Comparison of ENCODE assay signal across 14 mouse cellular contexts in genomic region chr3:27233841-27234240, GRCm38 (mm10). TPM values are rescaled to one million over a fixed set of nuclear protein-coding genes. Genes with fewer than 3 reads are reported as not detected.
DNase-seq lines count a peak whose midpoint lies in the region; ATAC-seq and TF ChIP-seq lines count a peak whose summit lies in the region.
"Had no signal": no experiment of that assay in that cellular context is flagged by ENCODE, and none has a peak within 500 bp of the region (broad histone marks: within the 10 kb centered on the region; RNA-seq: fewer than 3 reads in every experiment).

No protein-coding gene starts in this region.

- H3K4me2 ChIP-seq in liver, embryonic 11.5 days = no peak overlapping the region
- H3K4me2 ChIP-seq in neural tube, embryonic 15.5 days = no peak overlapping the region
- H3K4me2 ChIP-seq: forebrain, embryonic 15.5 days; liver, embryonic 13.5 days; neural tube, embryonic 13.5 days had no signal

- TF ChIP-seq CTCF in liver, adult 2 months (IDR thresholded peaks at IDR 0.05; ENCODE audit: low read depth, low read length) = 0 out of 2 replicates have a peak, but pooled peaks have one; percentile 5

- 78% methylated on average over 6 of the region's 6 CpGs for WGBS in heart, embryonic 10.5 days
- 16% methylated on average over 6 of the region's 6 CpGs for WGBS in liver, adult 2 months
- WGBS in liver, embryonic 11.5 days = 85% methylated on average over 6 of the region's 6 CpGs
- WGBS in large intestine, adult 2 months = 32% methylated on average over 6 of the region's 6 CpGs
- WGBS in neural tube, embryonic 15.5 days = 87% methylated on average over 6 of the region's 6 CpGs

- no peaks in the 10 kb centered on the region for H3K36me3 ChIP-seq in heart, embryonic 10.5 days
- H3K36me3 ChIP-seq in liver, adult 2 months (ENCODE audit: control insufficient read depth, insufficient read depth, low read length) = peaks cover 5% of the 10 kb centered on the region; the same call in 1 of the 2 replicates
- H3K36me3 ChIP-seq in liver, embryonic 11.5 days (ENCODE audit: control insufficient read depth, insufficient read depth, low read length) = no peaks in the 10 kb centered on the region
- no peaks in the 10 kb centered on the region for H3K36me3 ChIP-seq in neural tube, embryonic 15.5 days
- H3K36me3 ChIP-seq: forebrain, embryonic 15.5 days; liver, embryonic 13.5 days; neural tube, embryonic 13.5 days had no signal

- peak overlapping the region; percentile 32 for H3K9ac ChIP-seq in liver, adult 2 months (ENCODE audit: low read depth, low read length)
- no peak overlapping the region for H3K9ac ChIP-seq in liver, embryonic 11.5 days (ENCODE audit: low read depth, low read length)
- no peak overlapping the region for H3K9ac ChIP-seq in neural tube, embryonic 15.5 days (replicated peaks)
- H3K9ac ChIP-seq: forebrain, embryonic 15.5 days; liver, embryonic 13.5 days; neural tube, embryonic 13.5 days had no signal

- H3K79me2 ChIP-seq in liver, adult 2 months (ENCODE audit: control insufficient read depth, insufficient read depth, low read length) = no peaks in the 10 kb centered on the region

- no peak overlapping the region for H3K4me3 ChIP-seq in heart, embryonic 10.5 days
- H3K4me3 ChIP-seq in liver, adult 2 months (ENCODE audit: insufficient read depth, low read depth, low read length) = no peak overlapping the region
- H3K4me3 ChIP-seq in liver, embryonic 11.5 days (ENCODE audit: low read depth, low read length) = no peak overlapping the region
- no peak overlapping the region for H3K4me3 ChIP-seq in neural tube, embryonic 15.5 days (replicated peaks)
- H3K4me3 ChIP-seq: forebrain, embryonic 15.5 days; liver, embryonic 13.5 days; neural tube, embryonic 13.5 days had no signal

- peaks cover 6% of the 10 kb centered on the region; the same call in 1 of the 2 replicates for H3K4me1 ChIP-seq in heart, embryonic 10.5 days
- peaks cover 16% of the 10 kb centered on the region for H3K4me1 ChIP-seq in liver, adult 2 months (ENCODE audit: control insufficient read depth, insufficient read depth, low read length)
- no peaks in the 10 kb centered on the region for H3K4me1 ChIP-seq in liver, embryonic 11.5 days (replicated peaks; ENCODE audit: control insufficient read depth, insufficient read depth, low read length)
- no peaks in the 10 kb centered on the region for H3K4me1 ChIP-seq in neural tube, embryonic 15.5 days
- H3K4me1 ChIP-seq: forebrain, embryonic 15.5 days; neural tube, embryonic 13.5 days had no signal

- H3K9me3 ChIP-seq in heart, embryonic 10.5 days = no peaks in the 10 kb centered on the region
- no peaks in the 10 kb centered on the region for H3K9me3 ChIP-seq in liver, embryonic 11.5 days (ENCODE audit: control insufficient read depth, low read length)
- H3K9me3 ChIP-seq in neural tube, embryonic 15.5 days (replicated peaks) = no peaks in the 10 kb centered on the region
- H3K9me3 ChIP-seq: forebrain, embryonic 15.5 days; G1E; liver, embryonic 13.5 days; neural tube, embryonic 13.5 days had no signal

- no peaks in the 10 kb centered on the region for H3K27me3 ChIP-seq in heart, embryonic 10.5 days (ENCODE audit: insufficient read depth, poor library complexity, severe bottlenecking)
- no peaks in the 10 kb centered on the region for H3K27me3 ChIP-seq in liver, adult 2 months (ENCODE audit: control insufficient read depth, insufficient read depth, low read length)
- no peaks in the 10 kb centered on the region for H3K27me3 ChIP-seq in liver, embryonic 11.5 days (replicated peaks; ENCODE audit: control insufficient read depth, insufficient read depth, low read length)
- H3K27me3 ChIP-seq in neural tube, embryonic 15.5 days (replicated peaks) = no peaks in the 10 kb centered on the region
- H3K27me3 ChIP-seq: forebrain, embryonic 15.5 days; liver, embryonic 13.5 days; neural tube, embryonic 13.5 days had no signal

- no peak for TF ChIP-seq POLR2A in liver, adult 2 months (IDR thresholded peaks at IDR 0.05; ENCODE audit: extremely low read depth, insufficient read depth, low read length)

- no peak overlapping the region for H3K27ac ChIP-seq in heart, embryonic 10.5 days
- peak overlapping the region; percentile 76 for H3K27ac ChIP-seq in liver, adult 2 months (replicated peaks; ENCODE audit: insufficient read depth, low read depth, low read length)
- no peak overlapping the region for H3K27ac ChIP-seq in liver, embryonic 11.5 days (ENCODE audit: low read depth, low read length)
- no peak overlapping the region for H3K27ac ChIP-seq in neural tube, embryonic 15.5 days (replicated peaks)
- H3K27ac ChIP-seq: forebrain, embryonic 15.5 days; hindbrain, postnatal 0 days; liver, embryonic 13.5 days; neural tube, embryonic 13.5 days had no signal

- intact Hi-C loops in heart, postnatal 14 days (cut with DNase I) = no loop called here

- no peak for ATAC-seq in liver, embryonic 11.5 days (replicated peaks; ENCODE audit: low FRiP score)
- ATAC-seq in neural tube, embryonic 15.5 days (ENCODE audit: low FRiP score) = no peak
- ATAC-seq: forebrain, embryonic 15.5 days; hindbrain, postnatal 0 days had no signal

- DNase-seq in heart, adult 18-20 months = peak; percentile 75 to 81
- DNase-seq in heart, embryonic 10.5 days (ENCODE audit: low spot score) = no peak
- peak; percentile 98 for DNase-seq in liver, adult 2 months (ENCODE audit: extremely low read depth, low read depth, low spot score)
- no peak for DNase-seq in liver, embryonic 11.5 days (ENCODE audit: low spot score)
- peak; percentile 29 to 74 for DNase-seq in heart, postnatal 14 days
- DNase-seq in large intestine, adult 2 months (ENCODE audit: low read depth, low spot score) = peak; percentile 46
- DNase-seq: liver, embryonic 13.5 days; lung, postnatal 14 days; thymus, adult 18-20 months had no signal

RNA-seq across cellular contexts. Expression of gene Nceh1, which starts 51.1 kb away (rescaled TPM):
- 100 to 1,000 TPM; 227 to 231 TPM for total RNA-seq in heart, adult 18-20 months (2021)
- polyA plus RNA-seq in heart, embryonic 10.5 days (2016; fragmentation: Nextera tagmentation; extraction: Ambion mirVana) = 6.9 and 9.9 TPM in 2 replicates
- 18.2 and 32.5 TPM in 2 replicates for total RNA-seq in liver, adult 2 months (2014; rRNA removed)
- 7.9 and 8.9 TPM in 2 replicates for polyA plus RNA-seq in liver, adult 2 months (2012; rRNA removed)
- 4.2 and 5.0 TPM in 2 replicates for polyA plus RNA-seq in liver, embryonic 11.5 days (2014; fragmentation: Nextera tagmentation; extraction: Ambion mirVana)
- total RNA-seq in heart, postnatal 14 days (2021) = 100 to 1,000 TPM; 165 to 174 TPM
- 4.7 and 12.9 TPM in 2 replicates for polyA plus RNA-seq in large intestine, adult 2 months (2012; rRNA removed)
- polyA plus RNA-seq in neural tube, embryonic 15.5 days (2015; fragmentation: Nextera tagmentation; extraction: Ambion mirVana) = 16.3 and 19.3 TPM in 2 replicates

Comparison
In these comparisons a context has a peak if more than half of its experiments do, and no peak if none do; other contexts are left out.
1. DNase-seq: peak in heart, adult 18-20 months (2 of 2), liver, adult 2 months (single experiment), heart, postnatal 14 days (2 of 2) and large intestine, adult 2 months (single experiment); none in heart, embryonic 10.5 days (single experiment) and liver, embryonic 11.5 days (single experiment).